Mouse (Mus musculus): ENCODE data around the gene 1700025G04Rik. TPM values are rescaled to one million over a fixed set of nuclear protein-coding genes. Genes with fewer than 3 reads are reported as not detected.

The 1700025G04Rik gene
- polyA plus RNA-seq, 1 experiment from 2014 or later: 29.1 TPM

GRCm38 (mm10) chr1:152032144-152032543 lies 57.8 kb downstream of the 1700025G04Rik start:
- no peak overlapping the region for H3K9ac ChIP-seq (replicated peaks; ENCODE audit: low read depth, low read length)
- 92% methylated on average over 5 of the region's 5 CpGs for WGBS
- no peak overlapping the region for H3K4me3 ChIP-seq (ENCODE audit: low read depth, low read length)
- H3K36me3 ChIP-seq (ENCODE audit: control insufficient read depth, insufficient read depth, low read length): no peaks in the 10 kb centered on the region
- no peak overlapping the region for H3K27ac ChIP-seq (ENCODE audit: low read depth, low read length)
- ATAC-seq (ENCODE audit: low read depth): no peak
- no peak overlapping the region for H3K4me2 ChIP-seq (ENCODE audit: low read depth, low read length)
- H3K27me3 ChIP-seq (ENCODE audit: control insufficient read depth, insufficient read depth, low read length): no peaks in the 10 kb centered on the region
- peaks cover 5% of the 10 kb centered on the region; the same call in 1 of the 2 replicates for H3K4me1 ChIP-seq (ENCODE audit: control insufficient read depth, insufficient read depth, low read length)
- H3K9me3 ChIP-seq (ENCODE audit: control insufficient read depth, low read length): no peaks in the 10 kb centered on the region

GRCm38 (mm10) chr1:152030546-152030945 lies 59.4 kb downstream of the 1700025G04Rik start:
- Histone ChIP-seq H3K4me1 (ENCODE audit: control insufficient read depth, insufficient read depth, low read length) (0 out of 2 replicates have a peak, but pooled peaks cover 2% of the 10 kb centered on the region), H3K9ac (replicated peaks; ENCODE audit: low read depth, low read length) (no peak overlapping the region), H3K36me3 (ENCODE audit: control insufficient read depth, insufficient read depth, low read length) (no peaks in the 10 kb centered on the region), H3K4me3 (ENCODE audit: low read depth, low read length) (no peak overlapping the region), H3K27ac (ENCODE audit: low read depth, low read length) (no peak overlapping the region), H3K27me3 (ENCODE audit: control insufficient read depth, insufficient read depth, low read length) (no peaks in the 10 kb centered on the region), H3K4me2 (ENCODE audit: low read depth, low read length) (no peak overlapping the region), H3K9me3 (ENCODE audit: control insufficient read depth, low read length) (no peaks in the 10 kb centered on the region)
- WGBS: 26% methylated on average over 6 of the region's 6 CpGs
- no peak; the same call in 1 of the 2 replicates for ATAC-seq (ENCODE audit: low read depth)

- Histone ChIP-seq H3K27me3 (ENCODE audit: control insufficient read depth, insufficient read depth, low read length) (no peaks in the 10 kb centered on the region), H3K4me3 (ENCODE audit: low read depth, low read length) (no peak overlapping the region), H3K27ac (ENCODE audit: low read depth, low read length) (no peak overlapping the region), H3K4me1 (ENCODE audit: control insufficient read depth, insufficient read depth, low read length) (0 out of 2 replicates have a peak, but pooled peaks cover 2% of the 10 kb centered on the region), H3K36me3 (ENCODE audit: control insufficient read depth, insufficient read depth, low read length) (no peaks in the 10 kb centered on the region), H3K4me2 (ENCODE audit: low read depth, low read length) (no peak overlapping the region), H3K9ac (replicated peaks; ENCODE audit: low read depth, low read length) (no peak overlapping the region), H3K9me3 (ENCODE audit: control insufficient read depth, low read length) (no peaks in the 10 kb centered on the region)
- WGBS: 89% methylated on average over 4 of the region's 4 CpGs
- ATAC-seq (ENCODE audit: low read depth): no peak
Observed at GRCm38 (mm10) chr1:152028718-152029117, 61.2 kb downstream of the 1700025G04Rik start.

GRCm38 (mm10) chr1:152026762-152027161 lies 63.2 kb downstream of the 1700025G04Rik start:
- no peak overlapping the region for H3K4me2 ChIP-seq (ENCODE audit: low read depth, low read length)
- ATAC-seq (ENCODE audit: low read depth): no peak
- WGBS: 90% methylated on average over 4 of the region's 4 CpGs

GRCm38 (mm10) chr1:152025308-152025707 lies 64.6 kb downstream of the 1700025G04Rik start:
- Histone ChIP-seq H3K36me3 (ENCODE audit: control insufficient read depth, insufficient read depth, low read length) (no peaks in the 10 kb centered on the region), H3K4me1 (ENCODE audit: control insufficient read depth, insufficient read depth, low read length) (no peaks in the 10 kb centered on the region), H3K27ac (ENCODE audit: low read depth, low read length) (no peak overlapping the region), H3K27me3 (ENCODE audit: control insufficient read depth, insufficient read depth, low read length) (no peaks in the 10 kb centered on the region), H3K9ac (replicated peaks; ENCODE audit: low read depth, low read length) (no peak overlapping the region), H3K4me3 (ENCODE audit: low read depth, low read length) (no peak overlapping the region), H3K9me3 (ENCODE audit: control insufficient read depth, low read length) (no peaks in the 10 kb centered on the region), H3K4me2 (ENCODE audit: low read depth, low read length) (no peak overlapping the region)
- 92% methylated on average over 4 of the region's 4 CpGs for WGBS
- ATAC-seq (ENCODE audit: low read depth): no peak

More at GRCm38 (mm10) chr1:152026762-152027161, 63.2 kb downstream of the 1700025G04Rik start:
- Histone ChIP-seq H3K27ac (ENCODE audit: low read depth, low read length) (no peak overlapping the region), H3K9ac (replicated peaks; ENCODE audit: low read depth, low read length) (no peak overlapping the region), H3K4me3 (ENCODE audit: low read depth, low read length) (no peak overlapping the region), H3K27me3 (ENCODE audit: control insufficient read depth, insufficient read depth, low read length) (no peaks in the 10 kb centered on the region), H3K36me3 (ENCODE audit: control insufficient read depth, insufficient read depth, low read length) (no peaks in the 10 kb centered on the region), H3K4me1 (ENCODE audit: control insufficient read depth, insufficient read depth, low read length) (0 out of 2 replicates have a peak, but pooled peaks cover 2% of the 10 kb centered on the region), H3K9me3 (ENCODE audit: control insufficient read depth, low read length) (no peaks in the 10 kb centered on the region)

- Histone ChIP-seq H3K9ac (replicated peaks; ENCODE audit: low read depth, low read length) (no peak overlapping the region), H3K9me3 (ENCODE audit: control insufficient read depth, low read length) (no peaks in the 10 kb centered on the region), H3K27me3 (ENCODE audit: control insufficient read depth, insufficient read depth, low read length) (no peaks in the 10 kb centered on the region), H3K4me1 (ENCODE audit: control insufficient read depth, insufficient read depth, low read length) (0 out of 2 replicates have a peak, but pooled peaks cover 4% of the 10 kb centered on the region), H3K4me2 (ENCODE audit: low read depth, low read length) (no peak overlapping the region), H3K36me3 (ENCODE audit: control insufficient read depth, insufficient read depth, low read length) (no peaks in the 10 kb centered on the region), H3K27ac (ENCODE audit: low read depth, low read length) (no peak overlapping the region), H3K4me3 (ENCODE audit: low read depth, low read length) (no peak overlapping the region)
- ATAC-seq (ENCODE audit: low read depth): no peak
- 72% methylated on average over 18 of the region's 18 CpGs for WGBS
Observed at GRCm38 (mm10) chr1:152024019-152024787, 65.7 kb downstream of the 1700025G04Rik start.

- Histone ChIP-seq H3K4me3 (ENCODE audit: low read depth, low read length) (no peak overlapping the region), H3K9me3 (ENCODE audit: control insufficient read depth, low read length) (no peaks in the 10 kb centered on the region), H3K4me1 (ENCODE audit: control insufficient read depth, insufficient read depth, low read length) (0 out of 2 replicates have a peak, but pooled peaks cover 7% of the 10 kb centered on the region), H3K4me2 (ENCODE audit: low read depth, low read length) (no peak overlapping the region), H3K27me3 (ENCODE audit: control insufficient read depth, insufficient read depth, low read length) (no peaks in the 10 kb centered on the region), H3K36me3 (ENCODE audit: control insufficient read depth, insufficient read depth, low read length) (no peaks in the 10 kb centered on the region), H3K9ac (replicated peaks; ENCODE audit: low read depth, low read length) (no peak overlapping the region), H3K27ac (ENCODE audit: low read depth, low read length) (no peak overlapping the region)
- WGBS: 93% methylated on average over 6 of the region's 6 CpGs
- no peak for ATAC-seq (ENCODE audit: low read depth)
Observed at GRCm38 (mm10) chr1:152020812-152021211, 69.1 kb downstream of the 1700025G04Rik start.

GRCm38 (mm10) chr1:152020070-152020469 lies 69.9 kb downstream of the 1700025G04Rik start:
- H3K9ac ChIP-seq (replicated peaks; ENCODE audit: low read depth, low read length): no peak overlapping the region
- no peaks in the 10 kb centered on the region for H3K9me3 ChIP-seq (ENCODE audit: control insufficient read depth, low read length)
- H3K36me3 ChIP-seq (ENCODE audit: control insufficient read depth, insufficient read depth, low read length): no peaks in the 10 kb centered on the region
- no peak overlapping the region for H3K4me3 ChIP-seq (ENCODE audit: low read depth, low read length)
- no peak for ATAC-seq (ENCODE audit: low read depth)
- H3K27me3 ChIP-seq (ENCODE audit: control insufficient read depth, insufficient read depth, low read length): no peaks in the 10 kb centered on the region
- 0 out of 2 replicates have a peak, but pooled peaks cover 9% of the 10 kb centered on the region for H3K4me1 ChIP-seq (ENCODE audit: control insufficient read depth, insufficient read depth, low read length)
- no peak overlapping the region for H3K27ac ChIP-seq (ENCODE audit: low read depth, low read length)
- 96% methylated on average over 5 of the region's 5 CpGs for WGBS
- no peak overlapping the region for H3K4me2 ChIP-seq (ENCODE audit: low read depth, low read length)

GRCm38 (mm10) chr1:152019196-152019595 lies 70.7 kb downstream of the 1700025G04Rik start:
- ATAC-seq (ENCODE audit: low read depth): peak; percentile 82
- Histone ChIP-seq H3K27me3 (ENCODE audit: control insufficient read depth, insufficient read depth, low read length) (no peaks in the 10 kb centered on the region), H3K27ac (ENCODE audit: low read depth, low read length) (peak overlapping the region; percentile 48; the same call in 1 of the 2 replicates), H3K4me3 (ENCODE audit: low read depth, low read length) (no peak overlapping the region), H3K4me2 (ENCODE audit: low read depth, low read length) (no peak overlapping the region), H3K4me1 (ENCODE audit: control insufficient read depth, insufficient read depth, low read length) (0 out of 2 replicates have a peak, but pooled peaks cover 9% of the 10 kb centered on the region), H3K9ac (replicated peaks; ENCODE audit: low read depth, low read length) (no peak overlapping the region), H3K36me3 (ENCODE audit: control insufficient read depth, insufficient read depth, low read length) (no peaks in the 10 kb centered on the region), H3K9me3 (ENCODE audit: control insufficient read depth, low read length) (no peaks in the 10 kb centered on the region)
- WGBS: 16% methylated on average over 5 of the region's 5 CpGs

All from neural tube, embryonic 14.5 days (tissue).